28 mouse cellular contexts compared by ENCODE assay signal in the genomic region with DNA sequence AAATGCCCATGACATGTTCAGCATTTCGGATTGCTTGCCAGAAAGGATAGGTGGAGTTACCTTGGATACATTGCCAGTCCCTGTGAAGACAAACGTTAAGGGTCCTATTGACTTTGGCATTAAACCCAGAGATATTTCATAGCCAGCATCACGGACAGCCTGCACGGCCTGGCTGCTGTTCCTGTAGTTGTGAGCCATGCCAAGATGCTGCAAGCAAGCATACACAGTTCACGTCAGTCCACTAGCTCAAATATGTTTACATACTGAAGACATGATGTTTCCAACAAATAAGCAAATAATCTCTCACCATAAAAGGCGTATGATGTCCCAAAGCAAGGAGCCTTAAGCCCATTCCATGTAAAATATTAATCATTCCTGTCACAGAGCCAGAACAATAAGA. TPM values are rescaled to one million over a fixed set of nuclear protein-coding genes. Genes with fewer than 3 reads are reported as not detected.
DNase-seq lines count a peak whose midpoint lies in the region; ATAC-seq and TF ChIP-seq lines count a peak whose summit lies in the region.
"Had no signal": no experiment of that assay in that cellular context is flagged by ENCODE, and none has a peak within 500 bp of the region (broad histone marks: within the 10 kb centered on the region; RNA-seq: fewer than 3 reads in every experiment).

No protein-coding gene starts in this region.

- H3K27me3 ChIP-seq in lung, embryonic 14.5 days (ENCODE audit: insufficient read depth, low read length) = no peaks in the 10 kb centered on the region
- no peaks in the 10 kb centered on the region for H3K27me3 ChIP-seq in lung, postnatal 0 days (replicated peaks; ENCODE audit: insufficient read depth, low read length)
- H3K27me3 ChIP-seq: CH12.LX; embryonic facial prominence, embryonic 12.5 days; embryonic facial prominence, embryonic 15.5 days; forebrain, embryonic 12.5 days; forebrain, embryonic 15.5 days; heart, embryonic 12.5 days; heart, embryonic 15.5 days; hindbrain, embryonic 13.5 days had no signal

- TF ChIP-seq POLR2A in lung, adult 2 months (IDR thresholded peaks at IDR 0.05; ENCODE audit: borderline replicate concordance, extremely low read depth, low read depth, low read length) = no peak

- H3K9me3 ChIP-seq in lung, embryonic 14.5 days (ENCODE audit: low read depth, low read length) = no peaks in the 10 kb centered on the region
- H3K9me3 ChIP-seq in lung, postnatal 0 days (ENCODE audit: low read length) = no peaks in the 10 kb centered on the region
- H3K9me3 ChIP-seq: embryonic facial prominence, embryonic 12.5 days; embryonic facial prominence, embryonic 15.5 days; forebrain, embryonic 12.5 days; forebrain, embryonic 15.5 days; G1E; heart, embryonic 12.5 days; heart, embryonic 15.5 days; hindbrain, embryonic 10.5 days; hindbrain, embryonic 13.5 days had no signal

- no peak for TF ChIP-seq CTCF in lung, embryonic 14.5 days (IDR thresholded peaks at IDR 0.05; ENCODE audit: low read depth)
- no peak for TF ChIP-seq CTCF in lung, adult 2 months (IDR thresholded peaks at IDR 0.05; ENCODE audit: insufficient read depth, low read length)
- TF ChIP-seq CTCF in lung, postnatal 0 days (IDR thresholded peaks at IDR 0.05) = no peak

- WGBS in lung, embryonic 14.5 days = 56% methylated on average over 6 of the region's 6 CpGs
- 59% methylated on average over 6 of the region's 6 CpGs for WGBS in lung, adult 2 months
- 46% methylated on average over 6 of the region's 6 CpGs for WGBS in lung, postnatal 0 days

- H3K4me2 ChIP-seq in lung, embryonic 14.5 days = no peak overlapping the region
- H3K4me2 ChIP-seq in lung, postnatal 0 days (replicated peaks; ENCODE audit: low read depth, low read length) = no peak overlapping the region
- H3K4me2 ChIP-seq: embryonic facial prominence, embryonic 12.5 days; embryonic facial prominence, embryonic 15.5 days; forebrain, embryonic 12.5 days; forebrain, embryonic 15.5 days; heart, embryonic 12.5 days; heart, embryonic 15.5 days; hindbrain, embryonic 13.5 days had no signal

- no peaks in the 10 kb centered on the region for H3K4me1 ChIP-seq in lung, embryonic 14.5 days (ENCODE audit: insufficient read depth)
- H3K4me1 ChIP-seq in lung, adult 2 months (ENCODE audit: control insufficient read depth, insufficient read depth, low read length) = no peaks in the 10 kb centered on the region
- H3K4me1 ChIP-seq in lung, postnatal 0 days (ENCODE audit: insufficient read depth, low read depth, low read length) = no peaks in the 10 kb centered on the region
- H3K4me1 ChIP-seq: embryonic facial prominence, embryonic 12.5 days; embryonic facial prominence, embryonic 15.5 days; forebrain, embryonic 12.5 days; forebrain, embryonic 15.5 days; heart, embryonic 12.5 days; heart, embryonic 15.5 days; hindbrain, embryonic 10.5 days; hindbrain, embryonic 13.5 days had no signal

- peak; percentile 10 to 43 for DNase-seq in cerebellum, postnatal 14 days
- no peak for DNase-seq in cerebellum, postnatal 4 days (ENCODE audit: low spot score in 2 of 2)
- peak; percentile 55 for DNase-seq in lung, embryonic 14.5 days
- DNase-seq in lung, adult 2 months = no peak
- peak; percentile 15 for DNase-seq in lung, postnatal 0 days (ENCODE audit: low spot score)
- DNase-seq in lung, postnatal 36 days = no peak
- DNase-seq: adrenal gland, postnatal 10 days; adrenal gland, postnatal 36 days; B cell, adult 2 months; cerebellum, adult 2 months; cerebellum, adult 9-11 months; gastrocnemius, postnatal 25 days; heart, adult 18-20 months; heart, postnatal 10 days; heart, postnatal 36 days had no signal

- peak; percentile 81; the same call in 1 of the 2 replicates for ATAC-seq in lung, embryonic 14.5 days (ENCODE audit: insufficient read depth)
- no peak; the same call in 1 of the 2 replicates for ATAC-seq in lung, postnatal 0 days
- ATAC-seq: forebrain, embryonic 15.5 days; hindbrain, embryonic 16.5 days; Patski had no signal

- H3K4me3 ChIP-seq in lung, embryonic 14.5 days (ENCODE audit: low read depth, low read length) = no peak overlapping the region
- H3K4me3 ChIP-seq in lung, adult 2 months (replicated peaks; ENCODE audit: extremely low read depth, low read depth, low read length) = no peak overlapping the region
- H3K4me3 ChIP-seq in lung, postnatal 0 days (ENCODE audit: low read depth, low read length) = no peak overlapping the region
- H3K4me3 ChIP-seq: embryonic facial prominence, embryonic 12.5 days; embryonic facial prominence, embryonic 15.5 days; erythroblast, embryonic 14.5 days; forebrain, embryonic 12.5 days; forebrain, embryonic 15.5 days; heart, embryonic 12.5 days; heart, embryonic 15.5 days; hindbrain, embryonic 10.5 days; hindbrain, embryonic 13.5 days had no signal

- TF ChIP-seq EP300 in lung, postnatal 0 days (IDR thresholded peaks at IDR 0.05) = no peak

- no peaks in the 10 kb centered on the region for H3K36me3 ChIP-seq in lung, embryonic 14.5 days (ENCODE audit: insufficient read depth)
- no peaks in the 10 kb centered on the region for H3K36me3 ChIP-seq in lung, postnatal 0 days (ENCODE audit: insufficient read depth, low read length)
- H3K36me3 ChIP-seq: embryonic facial prominence, embryonic 12.5 days; embryonic facial prominence, embryonic 15.5 days; forebrain, embryonic 12.5 days; forebrain, embryonic 15.5 days; G1E; heart, embryonic 12.5 days; heart, embryonic 15.5 days; hindbrain, embryonic 10.5 days; hindbrain, embryonic 13.5 days had no signal

- H3K9ac ChIP-seq in lung, embryonic 14.5 days = no peak overlapping the region
- H3K9ac ChIP-seq in lung, postnatal 0 days (replicated peaks; ENCODE audit: low read depth) = no peak overlapping the region
- H3K9ac ChIP-seq: embryonic facial prominence, embryonic 12.5 days; embryonic facial prominence, embryonic 15.5 days; forebrain, embryonic 12.5 days; forebrain, embryonic 15.5 days; heart, embryonic 12.5 days; heart, embryonic 15.5 days; hindbrain, embryonic 13.5 days had no signal

- no peak overlapping the region for H3K27ac ChIP-seq in lung, embryonic 14.5 days (ENCODE audit: low read depth)
- no peak overlapping the region for H3K27ac ChIP-seq in lung, postnatal 0 days (ENCODE audit: low read length)
- H3K27ac ChIP-seq: embryonic facial prominence, embryonic 12.5 days; embryonic facial prominence, embryonic 15.5 days; forebrain, embryonic 12.5 days; forebrain, embryonic 15.5 days; heart, embryonic 15.5 days; hindbrain, embryonic 10.5 days; hindbrain, embryonic 13.5 days had no signal

RNA-seq across cellular contexts. Expression of a gene that starts 18.0 kb away (rescaled TPM):
- polyA plus RNA-seq in lung, embryonic 14.5 days (2014; fragmentation: Nextera tagmentation; extraction: Ambion mirVana) = 3.1 and 3.6 TPM in 2 replicates
- 1.5 and 1.9 TPM in 2 replicates for polyA plus RNA-seq in lung, adult 2 months (2012; rRNA removed)
- 1.8 and 1.9 TPM in 2 replicates for polyA plus RNA-seq in lung, postnatal 0 days (2015; fragmentation: Nextera tagmentation; extraction: Ambion mirVana)
- polyA plus RNA-seq: erythroblast, embryonic 14.5 days; G1E; Patski had no signal

Comparison
In these comparisons a context has a peak if more than half of its experiments do, and no peak if none do; other contexts are left out.
1. DNase-seq: peak in cerebellum, postnatal 14 days (2 of 2), lung, embryonic 14.5 days (single experiment) and lung, postnatal 0 days (single experiment); none in cerebellum, postnatal 4 days (0 of 2), lung, adult 2 months (single experiment) and lung, postnatal 36 days (single experiment).